Mouse (Mus musculus): ENCODE data around the gene Ccdc15. TPM values are rescaled to one million over a fixed set of nuclear protein-coding genes. Genes with fewer than 3 reads are reported as not detected.

Ccdc15 gene
- 1 to 10 TPM; 3.6 TPM for total RNA-seq (2021)

DNA sequence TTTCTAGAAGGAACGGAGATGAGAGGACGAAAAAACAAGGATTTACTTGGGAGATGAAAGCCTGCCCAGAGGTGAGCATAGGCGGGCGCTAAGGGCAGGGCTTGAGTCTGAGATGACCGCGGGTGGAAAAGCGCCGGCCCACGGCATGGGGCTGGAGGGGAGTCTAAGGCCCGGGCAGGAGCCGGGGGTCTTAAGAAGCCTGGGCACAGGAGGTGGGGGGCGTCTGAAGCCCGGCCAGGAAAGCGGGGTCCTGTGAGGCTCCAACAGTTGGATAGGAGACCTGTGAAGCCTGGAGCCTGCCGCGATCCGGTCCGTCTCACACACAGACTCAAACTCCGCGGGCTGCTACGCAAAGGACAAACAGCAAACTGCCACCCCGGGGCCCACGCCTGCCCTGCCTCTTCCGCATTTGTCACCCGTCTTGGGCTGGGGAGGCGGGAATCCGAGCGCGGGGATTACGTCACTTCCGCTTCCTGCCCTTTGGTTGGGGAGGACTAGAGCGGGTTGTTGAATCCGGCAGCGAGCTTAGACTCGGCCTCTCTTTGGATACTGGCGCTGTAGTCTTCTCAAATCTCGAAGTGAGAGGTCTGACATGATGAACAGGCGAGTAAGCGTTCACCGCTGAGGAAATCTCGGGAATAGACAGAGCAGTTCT lies at the start of gene Ccdc15:
Ccdc15 (minus strand) TSS at position 445 of the 655 bp plus-strand sequence.
- DNase-seq: peak; percentile 98

DNA sequence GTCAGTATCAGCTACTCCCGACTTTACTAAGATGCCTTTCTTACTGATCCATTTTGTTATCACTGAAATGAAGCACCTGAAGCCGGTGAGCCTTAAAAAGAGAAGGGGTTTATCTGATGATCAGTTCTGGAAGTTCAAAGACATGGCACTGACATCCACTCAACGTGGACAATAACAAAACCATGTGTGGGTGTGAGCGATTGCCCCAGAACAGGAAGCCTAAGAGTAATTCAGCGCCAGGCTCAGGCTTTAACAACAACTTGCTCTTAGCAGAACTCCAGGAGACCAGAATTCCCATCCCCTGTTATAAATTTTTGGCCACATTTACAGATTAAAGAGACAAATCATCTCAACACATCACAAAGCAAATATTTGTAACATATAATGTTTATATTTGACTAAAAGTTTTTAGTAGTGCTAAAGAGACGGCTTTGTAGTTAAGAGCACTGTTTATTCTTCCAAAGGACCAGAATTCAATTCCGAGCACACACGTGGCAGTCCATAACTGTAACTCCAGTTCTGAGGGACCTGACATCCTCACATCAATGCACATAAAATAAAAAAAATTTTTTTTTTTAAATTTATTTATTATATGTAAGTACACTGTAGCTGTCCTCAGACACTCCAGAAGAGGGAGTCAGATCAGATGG lies 45.4 kb upstream of the Ccdc15 start:
- no peak for DNase-seq

DNA sequence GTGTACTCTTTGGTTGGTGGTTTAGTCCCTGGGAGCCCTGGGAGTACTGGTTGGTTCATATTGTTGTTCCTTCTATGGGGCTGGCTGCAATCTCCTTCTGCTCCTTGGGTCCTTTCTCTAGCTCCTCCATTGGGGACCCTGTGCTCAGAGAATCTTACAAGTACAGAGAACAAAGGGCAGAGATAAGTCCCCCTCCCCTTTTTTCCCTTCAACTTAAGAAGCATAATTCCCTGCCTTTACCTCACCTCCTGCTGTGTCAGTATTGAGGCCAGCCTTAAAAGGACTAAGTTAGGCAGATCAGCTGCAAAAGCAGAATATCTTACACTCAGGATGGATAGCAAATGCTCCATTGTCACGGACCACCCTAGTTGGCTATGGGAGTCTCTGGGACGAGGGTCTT lies 43.8 kb upstream of the Ccdc15 start:
- no peak for DNase-seq

DNA sequence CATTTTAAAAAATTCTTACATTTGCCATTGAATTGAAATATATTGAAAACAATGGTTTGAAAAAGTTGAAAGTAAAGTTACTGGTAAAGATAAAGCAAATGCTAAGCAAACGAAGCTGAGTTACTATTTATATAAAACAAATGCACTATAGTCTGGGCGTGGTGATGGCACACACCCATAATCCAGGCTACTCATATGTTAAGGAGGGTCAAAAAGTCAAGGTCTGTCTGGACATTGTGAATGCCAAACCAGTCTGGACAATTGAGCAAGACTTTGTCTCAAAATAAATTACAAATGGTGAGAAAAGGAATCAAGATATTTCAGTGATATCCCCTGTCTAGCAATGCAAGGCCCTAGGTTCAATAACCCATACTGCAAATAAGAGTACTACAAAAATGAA lies 42.7 kb upstream of the Ccdc15 start:
- DNase-seq: no peak

DNA sequence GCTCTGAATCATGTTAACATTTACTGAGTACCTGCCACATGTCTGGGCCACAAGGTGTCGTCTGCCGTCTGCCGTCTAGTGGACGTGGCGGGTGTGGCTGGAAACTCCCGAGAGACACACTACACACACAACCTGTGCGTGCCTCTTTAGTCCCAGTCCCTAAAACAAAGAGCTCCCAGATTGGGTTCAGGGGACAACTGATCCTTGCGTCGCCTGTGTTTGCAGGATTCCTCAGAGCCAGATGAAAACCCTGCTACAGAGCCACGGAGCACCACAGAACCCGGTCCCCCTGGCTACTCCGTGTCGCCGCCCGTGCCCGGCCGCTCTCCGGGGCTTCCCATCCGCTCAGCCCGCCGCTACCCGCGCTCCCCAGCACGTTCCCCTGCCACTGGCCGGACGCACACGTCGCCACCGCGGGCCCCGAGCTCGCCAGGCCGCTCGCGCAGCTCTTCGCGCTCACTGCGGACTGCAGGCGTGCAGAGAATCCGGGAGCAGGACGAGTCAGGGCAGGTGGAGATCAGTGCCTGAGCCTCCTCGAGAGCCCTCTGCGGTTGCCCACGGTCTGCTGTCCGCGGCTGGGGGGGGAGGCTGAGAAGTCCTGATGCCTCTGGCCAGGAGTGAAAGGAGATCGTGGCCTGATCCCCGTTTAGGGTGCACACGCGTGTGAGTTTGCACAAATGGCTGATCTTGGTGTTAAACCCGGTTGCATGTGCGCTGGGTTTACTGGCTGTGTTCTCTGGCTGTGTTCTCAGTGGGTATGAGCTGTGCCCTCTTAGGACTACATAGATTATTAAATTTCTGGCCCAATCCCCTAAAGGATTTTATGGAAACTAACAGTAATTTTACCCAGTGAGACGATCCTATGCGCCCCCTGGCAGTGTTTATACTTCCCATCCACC lies 36.3 kb upstream of the Ccdc15 start:
- DNase-seq: peak; percentile 53

DNA sequence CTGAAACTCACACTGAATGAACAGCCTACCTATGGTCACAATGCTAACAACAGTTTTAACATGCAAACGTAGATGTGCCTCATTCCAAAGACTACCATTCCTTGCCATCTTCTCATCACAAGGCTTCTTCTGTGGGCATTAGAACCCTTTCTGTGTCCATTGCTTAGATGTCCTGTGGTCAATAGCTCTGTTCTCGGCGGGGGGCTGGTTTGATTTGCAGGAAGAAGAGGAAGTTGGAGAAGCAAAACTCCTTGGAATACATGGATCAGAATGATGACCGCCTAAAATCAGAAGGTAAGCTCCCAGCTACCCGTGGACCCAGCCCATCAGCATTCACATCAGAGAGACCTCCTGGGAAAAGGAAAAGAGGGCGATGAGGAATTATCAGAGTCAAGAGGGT lies 34.9 kb upstream of the Ccdc15 start:
- DNase-seq: no peak

DNA sequence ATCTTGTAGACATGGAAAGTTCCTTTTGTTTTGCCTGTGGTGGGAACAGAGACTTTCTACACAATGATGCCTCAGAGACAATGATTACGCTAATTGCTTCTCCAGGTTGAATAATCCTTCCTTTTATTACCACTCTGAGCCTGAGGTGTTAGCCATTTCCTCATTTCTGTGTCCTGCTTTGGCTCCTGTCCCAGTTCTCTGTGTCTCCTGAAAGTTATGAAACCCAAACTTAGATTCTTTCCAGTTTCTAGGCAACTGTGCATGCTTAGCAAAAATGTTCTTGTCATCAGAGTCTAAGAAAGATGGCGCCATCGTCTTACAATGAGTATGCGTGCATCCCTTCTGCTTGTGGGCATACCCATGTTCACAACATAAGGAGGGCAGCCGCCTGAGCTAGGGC lies 27.5 kb upstream of the Ccdc15 start:
- DNase-seq: no peak

DNA sequence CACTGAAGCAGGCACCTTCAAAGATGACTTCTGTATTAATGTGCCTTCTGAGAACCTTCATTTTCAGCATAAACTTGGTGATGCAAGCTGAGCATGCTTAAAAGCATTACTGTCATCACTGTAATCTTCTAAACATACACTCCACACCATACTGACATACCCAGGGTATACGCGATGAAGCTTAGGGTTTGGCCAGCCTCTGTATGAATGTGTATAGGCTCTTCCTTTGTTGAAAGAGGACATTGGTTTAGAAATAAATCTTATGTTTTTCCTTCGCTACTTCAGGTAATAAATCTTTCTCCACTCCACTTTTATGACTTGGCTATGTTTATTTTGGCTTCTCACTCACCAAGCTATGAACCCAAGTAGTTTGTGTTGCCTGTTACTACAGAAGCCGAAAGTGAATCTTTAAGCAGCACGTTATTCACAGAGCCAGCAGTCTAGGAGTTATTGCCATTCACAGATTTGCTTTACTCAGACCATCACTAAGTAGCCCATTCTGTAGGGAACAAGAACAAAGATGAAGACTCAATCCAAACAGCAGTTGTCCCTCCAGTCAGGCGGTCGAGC lies 23.1 kb upstream of the Ccdc15 start:
- DNase-seq: no peak

DNA sequence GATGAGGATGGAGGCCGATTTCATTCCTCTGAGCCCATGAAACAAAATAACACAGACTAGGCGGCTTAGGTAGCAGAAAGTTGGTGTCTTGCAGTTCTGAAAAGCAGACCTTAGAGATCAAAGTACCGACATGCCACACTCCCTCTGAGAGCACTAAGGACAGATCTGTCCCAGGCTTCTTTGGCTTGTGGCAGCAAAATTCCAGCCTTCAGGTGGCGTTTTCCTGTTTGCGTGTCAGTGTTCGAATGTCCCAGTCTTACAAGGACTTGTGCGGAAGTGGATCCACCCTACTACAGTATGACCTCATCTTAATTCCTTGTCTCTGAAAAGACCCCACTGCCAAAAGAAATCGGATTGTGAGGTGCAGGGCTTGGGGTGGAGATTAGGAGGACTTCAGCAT lies 20.6 kb upstream of the Ccdc15 start:
- DNase-seq: peak; percentile 33

DNA sequence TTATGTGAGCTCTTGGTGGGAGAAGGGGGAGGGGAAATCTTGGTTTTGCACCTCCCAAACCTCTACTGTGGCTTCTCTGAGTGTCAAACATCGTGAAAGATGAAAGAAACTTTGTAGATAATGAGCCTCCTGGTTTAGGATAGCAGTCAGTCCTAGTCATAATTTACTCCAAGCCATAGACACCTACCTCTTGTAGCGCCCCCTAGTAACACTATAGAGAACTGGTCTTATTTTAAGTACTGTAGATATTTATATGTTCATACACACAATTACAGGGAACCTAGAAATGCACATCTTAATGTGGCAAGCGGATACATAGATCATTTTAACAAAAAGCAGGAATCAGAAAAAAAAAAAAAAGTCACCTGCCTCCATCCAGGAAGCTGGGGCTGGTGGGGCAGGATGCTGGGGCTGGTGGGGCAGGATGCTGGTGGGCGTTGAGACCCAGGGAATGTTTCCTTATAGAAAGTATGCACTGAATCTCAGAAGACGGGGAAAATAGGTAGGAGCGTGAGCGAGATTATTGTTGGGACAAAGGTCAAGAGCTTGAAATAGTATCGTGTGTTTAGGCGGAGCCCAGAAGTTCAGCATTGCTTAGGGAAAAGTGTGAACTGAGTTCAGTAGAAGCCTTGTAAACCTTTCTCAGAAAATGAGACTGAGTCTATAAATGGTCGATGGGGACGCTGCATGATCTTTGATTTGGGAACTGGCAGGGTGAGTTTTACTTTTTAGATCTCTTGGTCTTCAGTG lies 20.0 kb upstream of the Ccdc15 start:
- DNase-seq: no peak

DNA sequence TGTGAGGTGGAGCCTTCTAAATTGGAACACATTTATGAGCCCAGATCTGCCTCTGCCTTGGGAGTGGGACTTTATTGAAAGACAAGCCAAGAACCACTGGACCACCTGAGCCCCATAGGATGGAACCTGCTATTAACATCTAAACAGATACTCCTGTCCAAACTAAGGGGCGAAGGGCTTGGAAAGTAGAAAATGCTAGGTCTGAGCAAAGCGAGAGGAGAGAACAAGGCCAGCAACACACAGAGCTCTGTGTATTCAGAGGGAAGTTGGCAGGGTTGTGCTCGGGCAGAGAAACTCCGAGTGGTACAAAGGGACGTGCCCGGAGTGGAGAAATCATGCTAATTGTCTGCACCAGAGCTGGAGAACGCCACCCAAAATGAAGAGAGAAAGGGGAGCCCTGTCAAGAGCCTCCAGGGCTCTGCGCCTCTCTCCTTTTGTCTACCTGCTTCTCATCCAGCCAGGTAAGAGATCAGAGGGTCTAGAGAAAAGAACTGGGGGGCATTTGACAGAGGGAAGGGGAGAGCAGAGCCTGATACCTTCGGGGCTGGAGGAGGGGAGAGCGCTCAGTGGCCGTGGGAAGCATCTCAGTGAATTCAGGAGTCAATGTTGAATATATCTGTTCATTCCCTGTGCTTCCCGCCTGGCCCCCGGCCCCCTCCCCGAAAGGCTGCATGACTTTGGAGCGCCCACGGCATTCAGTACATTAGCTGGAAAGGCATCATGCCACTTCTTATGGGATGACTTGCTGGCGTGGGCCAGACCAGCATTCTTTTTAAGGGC lies 19.3 kb upstream of the Ccdc15 start, which contains the start of gene Hepacam:
Hepacam (plus strand) TSS at position 51 of the 780 bp plus-strand sequence.
- DNase-seq: no peak

DNA sequence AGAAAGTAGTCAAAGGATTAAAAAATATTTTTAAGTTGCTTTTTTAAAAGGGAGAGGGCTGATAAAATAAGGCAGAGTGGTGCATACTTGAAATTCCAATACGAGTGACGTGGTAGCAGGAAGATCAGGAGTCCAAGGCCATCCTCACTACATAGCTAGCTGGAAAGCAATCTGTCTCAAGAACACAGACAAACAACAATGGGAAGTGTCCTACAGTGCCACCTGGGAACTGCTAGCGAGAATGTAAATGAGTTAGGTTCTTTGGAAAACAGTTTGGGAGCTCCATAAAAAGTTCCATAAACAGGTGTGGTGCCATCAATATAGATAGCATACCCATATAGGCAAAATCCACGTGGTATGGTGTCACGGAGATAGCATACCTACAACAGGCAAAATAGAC lies 17.5 kb upstream of the Ccdc15 start:
- no peak for DNase-seq

DNA sequence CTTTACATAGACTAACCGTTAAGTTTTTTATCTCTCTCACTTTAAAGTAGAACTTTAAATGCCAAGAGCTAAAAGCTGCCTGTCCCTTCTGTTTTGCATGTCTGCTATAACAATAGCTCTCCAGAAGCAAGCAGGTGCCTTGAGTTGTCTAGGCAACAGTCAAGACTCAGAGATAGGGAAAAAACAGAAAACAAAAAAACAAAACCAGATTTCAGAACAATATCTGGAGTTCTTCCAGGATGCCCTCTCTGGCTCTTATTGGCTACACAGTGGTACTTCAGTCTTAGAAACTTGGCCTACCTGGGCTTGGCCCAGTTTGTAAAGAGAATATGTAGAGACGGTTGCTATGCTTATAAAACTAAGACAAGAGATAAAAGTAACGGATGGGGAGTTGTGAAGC lies 16.2 kb upstream of the Ccdc15 start:
- DNase-seq: no peak

DNA sequence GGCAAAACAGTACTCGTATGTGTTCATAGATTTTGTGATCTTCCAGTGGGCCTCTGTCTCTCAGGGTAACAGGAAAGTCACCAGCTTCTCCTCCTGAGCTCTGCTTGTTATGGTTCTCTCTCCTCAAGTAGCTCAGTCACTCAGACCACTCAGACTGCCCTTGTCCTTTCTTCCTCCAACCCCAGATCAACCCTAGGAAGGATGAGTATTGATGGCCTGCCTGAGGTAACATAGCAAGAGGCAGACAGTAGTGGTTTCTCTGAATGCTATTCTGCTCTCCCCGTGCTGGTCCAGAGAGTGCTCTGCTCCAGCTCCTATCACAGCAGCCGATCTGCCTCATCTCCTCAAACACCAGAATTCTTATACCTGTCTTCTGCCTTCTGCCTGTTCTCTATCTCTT lies 15.3 kb upstream of the Ccdc15 start:
- DNase-seq: no peak

DNA sequence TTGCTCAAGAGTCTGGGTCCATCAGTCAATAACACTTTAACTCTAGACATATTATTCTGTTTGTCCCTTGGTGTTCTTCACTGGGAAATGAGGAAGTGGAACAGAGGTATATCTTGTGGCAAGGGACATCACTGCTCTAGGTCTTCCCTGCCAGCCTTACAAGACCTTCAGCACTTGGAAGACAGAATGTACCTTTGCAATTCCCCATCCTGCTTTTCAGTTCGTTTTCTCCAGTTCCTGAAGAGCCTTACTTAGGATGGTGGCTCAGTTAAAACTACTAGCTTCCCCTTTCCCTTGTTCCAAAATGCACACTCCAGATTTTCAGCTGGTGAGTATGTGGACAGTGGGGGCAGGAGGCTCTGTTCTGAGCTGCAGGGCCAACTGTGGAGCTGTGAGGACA lies 14.6 kb upstream of the Ccdc15 start:
- no peak for DNase-seq

DNA sequence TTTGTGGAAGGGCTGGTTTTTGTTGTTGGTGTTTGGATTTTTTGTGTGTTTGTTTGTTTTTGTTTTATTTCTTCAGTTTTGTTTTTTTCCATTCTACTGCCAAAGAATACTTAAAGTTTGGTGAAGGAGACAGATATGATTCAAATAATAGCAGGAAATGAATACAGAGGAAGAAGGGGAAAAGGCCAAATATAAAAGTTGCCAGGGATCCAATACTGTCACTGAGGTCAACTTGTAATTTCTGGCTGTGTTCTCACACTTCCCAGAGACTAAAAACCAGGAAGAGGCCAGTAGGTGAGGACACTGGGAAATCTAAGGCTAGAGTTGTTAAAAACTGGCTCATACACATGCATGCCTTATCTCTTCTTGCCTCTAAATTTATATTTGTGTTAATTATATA lies 13.9 kb upstream of the Ccdc15 start:
- DNase-seq: no peak

DNA sequence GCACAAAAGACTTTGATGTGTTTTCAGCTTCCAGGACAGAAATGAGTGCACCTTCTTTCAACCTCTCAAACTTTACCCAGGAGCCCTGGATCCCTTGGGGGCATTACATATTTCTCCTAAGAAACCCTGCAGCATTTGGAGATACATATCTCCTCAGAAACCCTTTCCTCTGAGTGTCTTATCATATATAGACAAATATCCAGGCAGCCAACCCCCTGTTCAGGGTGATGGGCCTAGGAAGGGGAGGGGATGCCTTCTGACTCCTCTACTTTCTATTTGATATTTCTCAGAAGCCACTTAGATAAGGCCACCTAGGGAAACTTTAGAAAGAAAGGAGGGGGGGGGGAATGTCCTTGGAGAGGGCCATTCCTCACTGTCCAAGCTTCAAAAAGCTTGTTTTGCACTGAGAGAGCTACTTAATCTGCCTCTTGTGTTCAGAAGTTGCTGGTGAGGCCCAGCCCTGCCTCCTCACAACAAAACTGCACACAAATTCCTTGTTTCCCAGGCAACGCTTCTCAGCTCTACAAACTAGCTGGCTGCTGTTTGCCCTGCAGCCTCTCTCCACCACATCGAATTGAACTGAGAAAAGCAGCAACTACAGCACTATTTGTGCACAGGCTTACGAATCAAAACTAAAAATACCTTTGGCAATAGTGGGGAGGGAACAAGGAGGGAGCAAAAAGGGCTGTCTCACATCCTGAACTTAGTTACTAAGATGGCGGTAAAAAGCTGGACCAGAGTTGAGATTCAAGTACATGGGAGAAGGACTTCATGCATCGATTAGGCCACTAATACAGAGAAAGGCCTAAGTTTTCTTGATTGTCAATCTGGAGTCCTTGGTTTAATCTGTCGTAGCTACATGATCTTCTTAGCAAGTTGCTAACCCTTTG lies 11.3 kb upstream of the Ccdc15 start:
- peak; percentile 10 for DNase-seq

DNA sequence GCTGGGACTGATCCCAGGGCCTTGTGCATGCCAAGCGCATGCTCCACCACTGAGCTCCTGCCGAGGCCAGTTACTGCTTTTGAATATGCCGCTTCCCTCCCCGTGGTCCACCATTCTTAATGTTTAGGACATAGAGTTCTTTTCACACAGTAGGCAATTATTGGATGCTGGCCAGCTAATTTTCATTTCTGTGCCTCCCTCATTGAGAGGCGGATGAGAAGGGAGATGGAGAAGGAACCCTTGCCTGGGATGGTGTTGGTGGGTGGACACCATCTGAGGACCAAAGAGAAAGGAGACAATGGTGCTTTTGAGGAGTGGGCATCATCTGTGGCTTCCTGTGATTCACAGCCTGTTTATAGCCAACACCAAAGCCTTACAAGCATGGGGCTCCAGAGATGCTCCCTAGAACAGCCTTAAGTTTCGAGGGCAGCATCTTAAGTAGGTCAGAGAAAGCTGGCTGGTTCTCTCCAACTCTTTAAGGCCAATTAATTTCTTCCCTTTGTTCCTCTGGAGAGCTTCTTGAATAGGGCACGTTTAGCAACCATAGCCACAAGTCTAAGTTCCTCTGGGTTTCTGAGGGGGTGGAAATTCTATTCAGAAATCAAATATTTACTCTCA lies 10.6 kb upstream of the Ccdc15 start:
- DNase-seq: no peak

DNA sequence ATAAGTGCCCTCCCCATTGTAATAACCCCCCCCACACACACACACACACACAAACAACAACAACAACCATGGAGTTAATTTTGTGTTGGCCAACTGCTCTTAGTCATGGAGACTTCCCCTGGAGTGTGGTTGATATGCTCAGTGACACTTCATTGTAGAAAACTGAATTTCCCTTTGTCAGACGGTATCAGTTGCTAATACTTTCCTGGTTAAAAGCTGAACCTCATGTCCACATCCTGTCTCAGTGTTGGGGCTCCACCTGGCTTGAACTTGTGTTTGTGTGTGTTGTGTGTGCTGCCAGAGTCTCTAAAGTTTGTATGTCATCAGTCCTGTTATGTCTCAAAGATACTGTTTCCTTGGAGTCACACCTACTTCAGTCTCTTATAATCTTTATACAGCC lies 6.3 kb upstream of the Ccdc15 start:
- DNase-seq: no peak

DNA sequence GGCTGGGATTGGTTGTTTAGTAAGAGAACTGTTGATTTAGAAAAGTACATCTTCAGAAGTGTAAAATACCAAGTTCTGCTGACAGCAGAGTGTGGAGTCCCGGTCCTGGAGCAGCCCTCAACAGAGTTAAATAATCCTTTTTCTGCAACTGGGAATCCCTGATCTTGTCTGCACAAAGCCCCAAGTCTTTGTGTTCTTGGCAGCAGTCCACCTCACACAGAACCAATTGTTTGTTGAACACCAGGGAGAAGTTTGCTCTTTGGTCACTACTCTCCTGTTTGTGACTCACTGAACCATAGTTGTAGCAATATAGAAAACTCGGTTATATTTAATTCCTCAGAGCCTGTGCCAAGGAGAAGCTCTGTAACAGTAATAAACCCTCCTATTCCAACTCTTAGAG lies 3.0 kb upstream of the Ccdc15 start:
- DNase-seq: no peak
